Mouse (Mus musculus): Measurements from ENCODE around the gene Akt1s1. TPM values are rescaled to one million over a fixed set of nuclear protein-coding genes. Genes with fewer than 3 reads are reported as not detected.

Gene Akt1s1
- total and polyA plus RNA-seq, 2 experiments from 2014 or later, result 81.8 to 91.8 TPM

DNA sequence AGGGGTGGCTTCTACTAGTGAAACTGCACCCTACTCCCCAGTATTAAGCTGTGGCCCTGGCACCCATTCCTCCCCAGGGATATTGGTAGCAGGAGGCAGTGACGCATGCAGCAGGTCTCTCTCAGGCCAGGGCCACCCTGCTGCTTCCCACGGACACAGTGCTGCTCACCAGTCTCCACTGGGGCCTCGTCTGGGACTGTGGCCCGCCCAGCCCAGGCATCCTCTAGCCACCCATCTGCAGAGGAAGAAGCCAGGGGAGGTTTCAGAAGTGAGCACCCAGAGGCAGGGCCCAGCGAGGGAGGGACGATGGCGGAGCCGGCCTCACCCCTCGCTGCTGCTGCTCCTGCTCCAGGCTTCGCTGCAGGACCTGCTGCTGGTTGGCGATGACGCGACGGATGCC is 14.4 kb downstream of the Akt1s1 start:
- Histone ChIP-seq H3K9me3 (replicated peaks; ENCODE audit: control insufficient read depth, low read length) (no peaks in the 10 kb centered on the region), H3K9ac (replicated peaks; ENCODE audit: low read depth, low read length) (no peak overlapping the region), H3K36me3 (replicated peaks; ENCODE audit: control insufficient read depth, insufficient read depth, low read length) (peaks cover 41% of the 10 kb centered on the region), H3K4me3 (ENCODE audit: low read depth, low read length) (no peak overlapping the region), H3K4me1 (ENCODE audit: control insufficient read depth, insufficient read depth) (peaks cover 43% of the 10 kb centered on the region), H3K4me2 (ENCODE audit: low read depth, low read length) (no peak overlapping the region), H3K27ac (ENCODE audit: low read depth) (no peak overlapping the region), H3K27me3 (ENCODE audit: control insufficient read depth, insufficient read depth, low read length) (no peaks in the 10 kb centered on the region)
- ATAC-seq (ENCODE audit: insufficient read depth, low read depth) (no peak), DNase-seq (ENCODE audit: low spot score) (no peak)
- 83% methylated on average over 14 of the region's 14 CpGs for WGBS
- no peak for TF ChIP-seq CTCF (IDR thresholded peaks at IDR 0.05; ENCODE audit: low read depth)
- no peak for TF ChIP-seq EP300 (IDR thresholded peaks at IDR 0.05; ENCODE audit: low read depth)

DNA sequence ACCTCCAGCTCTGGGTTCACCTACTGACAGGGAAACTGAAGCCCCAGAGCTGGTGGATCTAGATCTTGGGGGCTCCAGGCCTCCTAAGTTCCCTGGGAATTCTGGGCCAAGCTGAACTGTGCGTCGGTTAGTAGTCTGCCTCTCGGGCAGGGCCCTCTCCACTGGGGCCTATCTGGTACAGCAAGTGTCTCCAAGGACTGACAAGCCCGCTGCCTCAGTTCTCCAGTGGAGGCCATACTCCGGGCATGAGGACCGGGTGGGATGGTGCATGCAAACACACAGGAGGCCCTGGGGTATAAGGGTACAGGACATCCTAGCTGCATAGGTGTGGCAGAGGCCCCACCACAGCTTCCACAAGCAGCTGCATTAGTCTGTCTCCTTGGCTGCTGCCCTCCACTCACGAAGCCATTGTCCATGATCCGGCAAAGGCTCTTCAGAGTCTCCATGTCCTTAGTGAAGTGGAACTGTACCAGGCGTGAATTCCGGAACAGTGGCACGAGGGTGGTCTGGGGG is 15.2 kb downstream of the Akt1s1 start:
- no peak for DNase-seq (ENCODE audit: low spot score)
- no peak for ATAC-seq (ENCODE audit: insufficient read depth, low read depth)
- H3K4me1 ChIP-seq (ENCODE audit: control insufficient read depth, insufficient read depth), result peaks cover 44% of the 10 kb centered on the region
- TF ChIP-seq CTCF (IDR thresholded peaks at IDR 0.05; ENCODE audit: low read depth) (no peak), EP300 (IDR thresholded peaks at IDR 0.05; ENCODE audit: low read depth) (no peak)
- peaks cover 41% of the 10 kb centered on the region for H3K36me3 ChIP-seq (replicated peaks; ENCODE audit: control insufficient read depth, insufficient read depth, low read length)
- H3K9me3 ChIP-seq (replicated peaks; ENCODE audit: control insufficient read depth, low read length), result no peaks in the 10 kb centered on the region
- H3K27ac ChIP-seq (ENCODE audit: low read depth), result peak overlapping the region; percentile 100; the same call in 1 of the 2 replicates
- no peak overlapping the region for H3K4me3 ChIP-seq (ENCODE audit: low read depth, low read length)
- WGBS, result 79% methylated on average over 11 of the region's 11 CpGs
- H3K9ac ChIP-seq (replicated peaks; ENCODE audit: low read depth, low read length), result no peak overlapping the region
- no peaks in the 10 kb centered on the region for H3K27me3 ChIP-seq (ENCODE audit: control insufficient read depth, insufficient read depth, low read length)
- no peak overlapping the region for H3K4me2 ChIP-seq (ENCODE audit: low read depth, low read length)

DNA sequence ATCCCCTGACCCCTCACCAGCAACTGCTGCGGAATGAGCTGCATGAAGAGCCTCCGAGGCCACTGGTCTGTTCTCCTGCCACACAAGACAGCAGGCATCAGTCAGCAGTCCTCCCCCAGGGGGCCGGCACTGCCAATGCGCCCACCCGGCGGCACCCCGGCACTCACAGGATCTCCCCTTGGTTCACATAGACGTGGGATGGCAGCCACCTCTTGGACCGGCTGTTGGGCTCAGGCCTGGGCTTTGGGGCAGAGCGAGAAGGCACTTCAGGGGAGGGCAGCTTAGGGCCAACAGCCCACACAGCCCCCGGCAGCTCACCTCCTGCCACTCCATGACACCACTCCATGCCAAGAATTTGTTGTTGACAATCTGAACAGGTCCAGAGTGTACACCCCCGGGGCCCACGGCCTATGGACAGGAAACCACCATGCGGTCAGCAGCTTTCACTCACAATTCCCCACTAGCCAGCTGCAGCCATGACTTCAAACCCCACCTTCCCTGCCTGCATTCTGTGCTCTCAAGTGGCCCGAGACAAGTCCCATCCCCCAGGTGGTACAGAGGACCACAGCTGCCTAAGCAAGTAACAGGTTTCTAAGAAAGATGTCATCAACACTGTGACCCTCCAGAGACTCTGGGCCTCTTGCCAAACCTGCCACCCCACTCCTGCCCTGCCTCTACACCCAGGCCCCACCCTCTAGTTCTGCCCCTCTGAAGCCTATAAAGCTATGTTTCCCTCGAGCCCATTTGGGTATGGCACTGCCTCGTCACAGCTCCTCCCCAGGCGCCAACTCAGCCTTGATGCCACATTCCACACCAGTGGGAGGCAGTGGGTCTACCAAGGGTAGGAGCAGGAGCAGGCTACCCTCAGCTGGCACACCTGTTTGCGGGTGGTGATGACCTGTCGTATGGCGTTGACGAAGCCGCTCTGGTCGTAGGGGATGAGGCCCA is 16.1 kb downstream of the Akt1s1 start:
- no peak for ATAC-seq (ENCODE audit: insufficient read depth, low read depth)

DNA sequence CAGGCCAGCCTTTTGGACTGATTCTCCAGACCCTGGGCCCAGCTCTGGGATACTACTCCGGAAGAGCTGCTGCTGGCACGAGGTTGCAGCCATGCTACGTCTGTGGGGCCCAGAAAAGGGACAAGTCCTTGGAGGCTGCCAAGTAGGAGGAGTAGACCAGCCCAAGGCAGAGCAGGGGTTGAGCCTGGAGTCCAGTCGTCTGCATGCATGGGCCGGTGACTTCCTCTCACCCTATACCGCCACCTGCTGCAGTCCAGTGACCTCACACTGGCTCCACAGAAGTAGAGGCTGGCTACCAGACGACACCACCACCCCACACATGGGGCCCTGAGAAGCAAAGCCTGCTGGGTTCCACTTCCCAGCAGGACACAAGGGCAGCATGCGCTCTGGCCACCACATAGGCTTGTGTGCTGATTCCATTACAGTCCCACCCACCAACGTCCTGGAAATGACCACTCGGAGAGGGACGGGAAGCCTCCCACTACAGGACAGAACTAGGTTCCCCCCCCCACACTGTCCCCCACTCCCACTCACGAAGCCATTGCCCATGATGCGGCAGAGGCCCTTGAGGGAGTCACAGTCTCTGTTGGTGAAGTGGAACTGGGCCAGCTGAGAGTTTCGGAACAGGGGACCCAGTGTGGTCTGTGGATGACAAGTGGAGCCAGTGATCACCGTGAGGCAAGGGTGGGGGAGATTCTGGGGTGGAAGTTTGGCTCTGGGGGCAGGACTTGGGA is 17.7 kb downstream of the Akt1s1 start:
- 21% methylated on average over 15 of the region's 15 CpGs for WGBS
- H3K4me3 ChIP-seq (ENCODE audit: low read depth, low read length), result peak overlapping the region; percentile 99; the same call in 1 of the 2 replicates
- DNase-seq (ENCODE audit: low spot score), result peak; percentile 94
- peak overlapping the region; percentile 100 for H3K27ac ChIP-seq (ENCODE audit: low read depth)
- no peaks in the 10 kb centered on the region for H3K27me3 ChIP-seq (ENCODE audit: control insufficient read depth, insufficient read depth, low read length)
- ATAC-seq (ENCODE audit: insufficient read depth, low read depth), result peak; percentile 47
- H3K9me3 ChIP-seq (replicated peaks; ENCODE audit: control insufficient read depth, low read length), result no peaks in the 10 kb centered on the region
- peak overlapping the region; percentile 4; the same call in 1 of the 2 replicates for H3K9ac ChIP-seq (replicated peaks; ENCODE audit: low read depth, low read length)
- H3K4me1 ChIP-seq (ENCODE audit: control insufficient read depth, insufficient read depth), result peaks cover 44% of the 10 kb centered on the region
- peaks cover 39% of the 10 kb centered on the region for H3K36me3 ChIP-seq (replicated peaks; ENCODE audit: control insufficient read depth, insufficient read depth, low read length)
- peak overlapping the region; percentile 83 for H3K4me2 ChIP-seq (ENCODE audit: low read depth, low read length)
- TF ChIP-seq EP300 (IDR thresholded peaks at IDR 0.05; ENCODE audit: low read depth) (no peak), CTCF (IDR thresholded peaks at IDR 0.05; ENCODE audit: low read depth) (peak; percentile 46)

More for the DNA sequence above, 16.1 kb downstream of the Akt1s1 start:
- Histone ChIP-seq H3K27ac (ENCODE audit: low read depth) (peak overlapping the region; percentile 100), H3K9me3 (replicated peaks; ENCODE audit: control insufficient read depth, low read length) (no peaks in the 10 kb centered on the region), H3K4me1 (ENCODE audit: control insufficient read depth, insufficient read depth) (peaks cover 44% of the 10 kb centered on the region), H3K4me3 (ENCODE audit: low read depth, low read length) (no peak overlapping the region), H3K9ac (replicated peaks; ENCODE audit: low read depth, low read length) (no peak overlapping the region), H3K4me2 (ENCODE audit: low read depth, low read length) (no peak overlapping the region), H3K36me3 (replicated peaks; ENCODE audit: control insufficient read depth, insufficient read depth, low read length) (peaks cover 41% of the 10 kb centered on the region), H3K27me3 (ENCODE audit: control insufficient read depth, insufficient read depth, low read length) (no peaks in the 10 kb centered on the region)
- TF ChIP-seq EP300 (IDR thresholded peaks at IDR 0.05; ENCODE audit: low read depth) (no peak), CTCF (IDR thresholded peaks at IDR 0.05; ENCODE audit: low read depth) (no peak)
- WGBS, result 57% methylated on average over 24 of the region's 24 CpGs
- DNase-seq (ENCODE audit: low spot score), result no peak

DNA sequence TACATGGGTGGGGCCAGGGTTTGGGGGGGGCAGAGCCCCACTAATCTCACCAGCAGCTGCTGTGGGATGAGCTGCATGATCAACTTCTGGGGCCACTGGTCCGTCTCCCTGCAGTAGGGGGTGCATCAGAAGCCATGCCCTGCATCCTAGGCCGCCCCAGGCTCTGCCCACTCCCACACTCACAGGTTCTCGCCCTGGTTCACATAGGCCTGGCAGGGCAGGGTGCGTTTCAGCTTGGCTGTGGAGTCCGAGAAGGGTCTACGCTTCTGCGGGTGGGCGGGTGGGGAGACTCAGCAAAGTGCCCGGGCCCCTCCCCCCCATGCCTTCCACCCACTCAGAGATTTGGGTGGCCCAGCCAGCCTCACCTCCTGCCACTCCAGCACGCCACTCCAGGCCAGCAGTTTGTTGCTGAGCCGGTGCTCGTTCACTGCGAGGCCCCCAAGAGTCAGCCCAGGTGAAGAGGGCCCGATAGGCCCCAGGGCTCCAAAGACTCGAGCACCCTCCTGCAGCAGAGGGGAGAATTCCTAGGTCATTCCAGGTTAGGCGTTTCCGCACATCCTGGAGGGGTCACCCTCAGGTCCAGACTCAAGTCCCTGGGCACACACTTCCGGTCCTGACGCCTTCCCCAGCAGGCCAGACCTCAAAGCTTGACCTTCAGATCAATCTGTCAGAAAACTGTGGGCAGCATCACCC is 18.4 kb downstream of the Akt1s1 start:
- Histone ChIP-seq H3K27ac (ENCODE audit: low read depth) (peak overlapping the region; percentile 100), H3K4me3 (ENCODE audit: low read depth, low read length) (peak overlapping the region; percentile 99), H3K27me3 (ENCODE audit: control insufficient read depth, insufficient read depth, low read length) (no peaks in the 10 kb centered on the region), H3K4me1 (ENCODE audit: control insufficient read depth, insufficient read depth) (peaks cover 44% of the 10 kb centered on the region), H3K9ac (replicated peaks; ENCODE audit: low read depth, low read length) (peak overlapping the region; percentile 32), H3K9me3 (replicated peaks; ENCODE audit: control insufficient read depth, low read length) (no peaks in the 10 kb centered on the region), H3K4me2 (ENCODE audit: low read depth, low read length) (peak overlapping the region; percentile 83), H3K36me3 (replicated peaks; ENCODE audit: control insufficient read depth, insufficient read depth, low read length) (peaks cover 32% of the 10 kb centered on the region)
- no peak for ATAC-seq (ENCODE audit: insufficient read depth, low read depth)
- no peak for DNase-seq (ENCODE audit: low spot score)
- no peak for TF ChIP-seq CTCF (IDR thresholded peaks at IDR 0.05; ENCODE audit: low read depth)
- no peak for TF ChIP-seq EP300 (IDR thresholded peaks at IDR 0.05; ENCODE audit: low read depth)
- WGBS, result 54% methylated on average over 19 of the region's 19 CpGs

All from heart, postnatal 0 days (tissue).